Mouse (Mus musculus) forebrain, embryonic 10.5 days (tissue): ENCODE data around the gene Ddb1. TPM values are rescaled to one million over a fixed set of nuclear protein-coding genes. Genes with fewer than 3 reads are reported as not detected.
"Not testable (repeated sequence)": the region's sequence is repeated elsewhere in the genome, so short reads cannot be mapped to it uniquely, and the experiment has no call there.

Experiments
- DNase-seq: peaks from one replicate; pipeline ENCODE4 v3.0.0-alpha.2; 2017; ENCODE audit warnings: low spot score; ENCODE audit errors: extremely low spot score
- H3K27ac ChIP-seq: fragments of 300-500 bp; sonication (generic); 2 replicates; pipeline ENCODE4 v1.5.1; 2016; ENCODE audit warnings: mild to moderate bottlenecking
- H3K27me3 ChIP-seq: fragments of 300-500 bp; sonication (generic); 2 replicates; pipeline ENCODE4 v1.6.1; 2016; ENCODE audit warnings: mild to moderate bottlenecking; ENCODE audit not compliant: poor library complexity, severe bottlenecking
- H3K36me3 ChIP-seq: fragments of 300-500 bp; sonication (generic); replicated peaks from 2 replicates; pipeline ENCODE4 v1.6.1; 2016; ENCODE audit warnings: mild to moderate bottlenecking, moderate library complexity
- H3K4me1 ChIP-seq: fragments of 300-500 bp; sonication (generic); 2 replicates; pipeline ENCODE4 v1.6.1; 2016
- H3K4me3 ChIP-seq: fragments of 300-500 bp; sonication (generic); 2 replicates; pipeline ENCODE4 v1.5.1; 2016; ENCODE audit warnings: mild to moderate bottlenecking, moderate library complexity
- H3K9me3 ChIP-seq: fragments of 300-500 bp; sonication (generic); 2 replicates; pipeline ENCODE4 v1.6.1; 2016; ENCODE audit warnings: mild to moderate bottlenecking, moderate library complexity
- WGBS: fragments of 180-500 bp; shearing (Covaris S2); methylation state at CpG from one replicate; pipeline ENCODE4 v1.1.7; 2016; 5-methylcytosine and 5-hydroxymethylcytosine counted together
- polyA plus RNA-seq: library from polyadenylated mRNA; unstranded; fragments of >200 nt; fragmentation: Nextera tagmentation; extraction: Ambion mirVana; gene quantifications from 2 replicates; pipeline ENCODE4 v1.2.1, GENCODE M21; 2016

Gene Ddb1
- polyA plus RNA-seq = 465 and 471 TPM in 2 replicates

DNA sequence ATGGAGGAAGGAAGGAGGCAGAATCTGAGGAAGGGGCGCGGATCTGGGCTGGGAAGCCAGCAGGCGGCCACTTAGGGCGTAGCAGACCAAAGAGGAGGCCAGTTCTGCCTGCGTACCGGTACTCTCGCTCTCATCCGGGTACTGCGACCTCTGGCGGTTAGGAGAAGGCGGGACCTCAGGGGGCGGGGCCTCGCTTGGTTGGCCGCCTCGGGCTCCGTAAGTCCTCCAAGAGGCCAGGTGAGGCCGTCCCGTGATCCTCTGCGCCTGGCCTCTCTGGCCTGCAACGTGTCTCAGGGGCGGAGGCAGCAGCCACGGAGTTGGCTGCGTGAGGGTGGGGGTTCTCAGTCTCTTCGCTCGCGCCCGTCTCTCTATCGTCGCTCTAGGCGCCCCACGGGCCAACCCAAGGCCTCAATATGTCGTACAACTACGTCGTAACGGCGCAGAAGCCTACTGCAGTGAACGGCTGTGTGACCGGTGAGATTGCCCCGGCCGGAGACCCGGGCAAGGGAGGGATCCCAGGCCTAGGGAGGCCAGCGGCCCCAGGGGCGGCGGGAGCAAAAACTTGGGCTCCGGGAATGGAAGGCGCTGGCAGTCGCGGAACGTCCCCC is at the start of gene Ddb1, which contains the start of gene Tkfc:
Gene Ddb1, plus strand, starts transcription at position 35 of the 608 bp plus-strand sequence.
Gene Tkfc, minus strand, starts transcription at position 362 of the 608 bp plus-strand sequence.
- peak; percentile 99 for DNase-seq
- H3K4me1 ChIP-seq = peaks cover 54% of the 10 kb centered on the region
- no peaks in the 10 kb centered on the region for H3K9me3 ChIP-seq
- WGBS = under 1% methylated on average over 49 of the region's 49 CpGs
- H3K27me3 ChIP-seq = no peaks in the 10 kb centered on the region
- peak within 1 kb of the TSS; percentile 96 for H3K27ac ChIP-seq
- H3K4me3 ChIP-seq = peak within 1 kb of the TSS; percentile 98
- peaks cover 40% of the 10 kb centered on the region for H3K36me3 ChIP-seq

DNA sequence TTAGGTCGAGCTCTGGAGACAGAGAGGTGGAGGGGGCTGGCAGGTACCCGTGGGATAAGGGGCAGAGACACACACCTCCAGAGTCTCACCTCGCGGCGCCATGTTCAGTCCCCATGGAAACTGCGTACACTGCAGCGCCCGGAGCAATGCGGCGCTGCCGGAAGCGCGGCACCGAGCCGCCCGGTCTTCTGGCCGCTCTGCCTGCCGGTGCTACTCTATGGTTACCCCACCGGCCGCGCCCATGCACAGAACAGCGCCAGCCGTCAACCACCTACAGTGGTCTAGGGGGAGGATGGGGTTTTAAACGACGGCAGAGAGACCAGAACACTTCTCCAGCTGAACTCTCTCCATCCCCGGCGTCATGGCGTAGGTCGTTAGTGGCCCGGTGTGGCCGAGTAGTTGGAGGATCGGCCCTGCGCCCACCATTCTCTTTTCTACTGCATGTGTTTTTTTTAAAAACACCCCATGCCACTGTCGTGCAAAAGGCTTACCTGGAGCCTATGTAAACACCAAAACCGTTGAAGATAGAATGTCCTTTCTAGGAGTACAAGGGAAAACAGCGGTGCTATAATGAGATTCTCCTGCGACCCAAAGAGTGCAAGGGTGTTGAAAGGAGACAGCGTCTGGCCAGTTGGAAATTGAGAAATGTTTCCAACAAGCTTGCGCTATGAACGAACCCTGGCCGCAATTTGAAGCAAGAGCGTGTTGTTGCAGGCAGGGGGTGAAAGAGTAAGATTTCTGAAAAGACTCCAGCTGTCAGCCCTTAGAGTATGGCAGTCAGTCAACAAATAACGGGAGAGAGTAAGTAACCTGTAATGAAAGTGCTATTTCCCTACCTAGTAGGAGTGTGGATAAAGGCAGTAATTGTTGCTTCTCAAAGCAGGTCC is 49.3 kb upstream of the Ddb1 start, which contains the start of gene Tmem216:
Gene Tmem216, minus strand, starts transcription at position 615 of the 887 bp plus-strand sequence.
- H3K9me3 ChIP-seq = no peaks in the 10 kb centered on the region
- H3K36me3 ChIP-seq = peaks cover 28% of the 10 kb centered on the region
- WGBS = 3% methylated on average over 43 of the region's 43 CpGs
- H3K27ac ChIP-seq = peak within 1 kb of the TSS; percentile 87
- peaks cover 24% of the 10 kb centered on the region for H3K4me1 ChIP-seq
- peak; percentile 78 for DNase-seq
- peak within 1 kb of the TSS; percentile 73 for H3K4me3 ChIP-seq
- H3K27me3 ChIP-seq = no peaks in the 10 kb centered on the region

DNA sequence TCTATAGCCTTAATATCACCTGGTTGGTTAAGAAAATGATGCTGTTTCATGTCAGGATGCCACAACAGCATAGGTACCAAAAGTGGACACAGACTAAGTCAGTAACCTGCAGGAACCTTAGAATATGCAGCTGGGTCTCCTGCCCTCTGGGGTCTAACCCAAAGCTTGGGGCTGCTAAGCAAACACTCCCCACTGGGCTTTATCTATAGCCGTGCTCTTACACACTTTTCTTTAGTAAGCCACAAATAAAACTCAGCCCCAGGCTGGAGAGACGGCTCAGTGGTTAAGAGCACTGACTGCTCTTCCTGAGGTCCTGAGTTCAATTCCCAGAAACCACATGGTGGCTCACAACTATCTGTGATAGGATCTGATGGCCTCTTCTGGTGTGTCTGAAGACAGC is 48.1 kb upstream of the Ddb1 start:
- H3K27ac ChIP-seq = no peak overlapping the region
- H3K4me3 ChIP-seq = no peak overlapping the region
- peaks cover 28% of the 10 kb centered on the region for H3K4me1 ChIP-seq
- WGBS = 77% methylated on average over 2 of the region's 2 CpGs
- no peaks in the 10 kb centered on the region for H3K27me3 ChIP-seq
- H3K9me3 ChIP-seq = no peaks in the 10 kb centered on the region
- peaks cover 17% of the 10 kb centered on the region for H3K36me3 ChIP-seq
- no peak for DNase-seq

DNA sequence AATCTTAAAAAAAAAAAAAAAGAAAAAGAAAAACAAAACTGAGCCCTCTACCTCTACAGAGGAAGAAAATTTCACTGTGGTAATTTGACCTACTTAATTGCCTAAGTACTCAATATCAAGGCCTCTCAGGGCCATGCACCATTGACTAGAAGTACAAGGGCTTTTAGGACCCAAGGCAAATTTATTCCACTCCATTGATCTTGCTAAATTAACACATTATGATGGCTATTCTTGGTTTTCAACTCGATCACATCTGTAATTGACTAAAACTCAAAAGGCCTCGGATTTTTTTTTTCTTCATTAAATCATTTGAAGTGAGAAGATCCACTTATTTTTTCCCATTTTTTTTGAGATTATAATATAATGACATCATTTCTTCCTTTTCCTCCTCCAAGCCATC is 47.7 kb upstream of the Ddb1 start:
- no peak overlapping the region for H3K4me3 ChIP-seq
- H3K9me3 ChIP-seq = no peaks in the 10 kb centered on the region
- H3K4me1 ChIP-seq = peaks cover 32% of the 10 kb centered on the region
- DNase-seq = no peak
- peaks cover 13% of the 10 kb centered on the region for H3K36me3 ChIP-seq
- 80% methylated on average over 2 of the region's 2 CpGs for WGBS
- no peak overlapping the region for H3K27ac ChIP-seq
- H3K27me3 ChIP-seq = no peaks in the 10 kb centered on the region

DNA sequence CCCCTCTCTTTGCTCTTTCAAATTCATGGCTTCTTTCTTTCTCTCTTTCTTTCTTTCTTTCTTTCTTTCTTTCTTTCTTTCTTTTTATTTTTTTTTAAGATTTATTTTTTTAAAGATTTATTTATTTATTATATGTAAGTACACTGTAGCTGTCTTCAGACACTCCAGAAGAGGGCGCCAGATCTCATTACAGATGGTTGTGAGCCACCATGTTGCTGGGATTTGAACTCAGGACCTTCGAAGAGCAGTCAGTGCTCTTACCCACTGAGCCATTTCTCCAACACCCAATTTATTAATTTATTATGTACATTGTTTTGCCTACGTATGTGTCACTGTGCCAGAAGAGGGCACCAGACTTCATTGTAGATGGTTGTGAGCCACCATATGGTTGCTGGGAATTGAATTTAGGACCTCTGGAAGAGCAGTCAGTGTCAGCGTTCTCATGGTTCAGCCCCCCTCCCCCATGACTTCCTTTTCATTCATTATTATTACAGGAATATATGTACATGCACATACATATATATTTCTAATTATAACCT is 47.2 kb upstream of the Ddb1 start:
- 76% methylated on average over 4 of the region's 4 CpGs for WGBS

DNA sequence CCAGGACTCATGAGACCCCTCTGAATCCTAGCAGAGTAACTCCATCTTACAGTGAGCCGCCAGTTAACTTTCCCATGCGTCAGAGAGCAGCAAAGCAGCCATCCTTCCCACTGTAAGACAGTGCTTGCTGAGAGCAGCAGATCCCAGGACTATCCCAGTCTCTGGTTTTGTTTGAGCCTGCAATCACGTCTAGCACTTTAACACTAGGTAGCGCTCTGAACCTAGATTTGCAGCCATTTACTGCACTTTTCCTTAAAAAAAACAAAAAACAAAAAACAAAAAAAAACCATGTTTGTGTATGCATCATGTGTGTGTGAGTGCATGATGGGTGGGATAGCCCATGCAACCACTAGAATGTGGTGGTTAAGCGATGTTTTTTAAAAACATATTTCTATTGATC is 45.0 kb upstream of the Ddb1 start:
- H3K9me3 ChIP-seq = no peaks in the 10 kb centered on the region
- WGBS = 33% methylated on average over 5 of the region's 5 CpGs
- DNase-seq = no peak
- no peak overlapping the region for H3K27ac ChIP-seq
- H3K27me3 ChIP-seq = no peaks in the 10 kb centered on the region
- no peak overlapping the region for H3K4me3 ChIP-seq
- no peaks in the 10 kb centered on the region for H3K36me3 ChIP-seq
- H3K4me1 ChIP-seq = peaks cover 29% of the 10 kb centered on the region

More for the DNA sequence above, 47.2 kb upstream of the Ddb1 start:
- H3K4me1 ChIP-seq = peaks cover 34% of the 10 kb centered on the region
- H3K9me3 ChIP-seq, H3K36me3 ChIP-seq, DNase-seq, H3K27me3 ChIP-seq, H3K27ac ChIP-seq, H3K4me3 ChIP-seq: not testable (repeated sequence)

DNA sequence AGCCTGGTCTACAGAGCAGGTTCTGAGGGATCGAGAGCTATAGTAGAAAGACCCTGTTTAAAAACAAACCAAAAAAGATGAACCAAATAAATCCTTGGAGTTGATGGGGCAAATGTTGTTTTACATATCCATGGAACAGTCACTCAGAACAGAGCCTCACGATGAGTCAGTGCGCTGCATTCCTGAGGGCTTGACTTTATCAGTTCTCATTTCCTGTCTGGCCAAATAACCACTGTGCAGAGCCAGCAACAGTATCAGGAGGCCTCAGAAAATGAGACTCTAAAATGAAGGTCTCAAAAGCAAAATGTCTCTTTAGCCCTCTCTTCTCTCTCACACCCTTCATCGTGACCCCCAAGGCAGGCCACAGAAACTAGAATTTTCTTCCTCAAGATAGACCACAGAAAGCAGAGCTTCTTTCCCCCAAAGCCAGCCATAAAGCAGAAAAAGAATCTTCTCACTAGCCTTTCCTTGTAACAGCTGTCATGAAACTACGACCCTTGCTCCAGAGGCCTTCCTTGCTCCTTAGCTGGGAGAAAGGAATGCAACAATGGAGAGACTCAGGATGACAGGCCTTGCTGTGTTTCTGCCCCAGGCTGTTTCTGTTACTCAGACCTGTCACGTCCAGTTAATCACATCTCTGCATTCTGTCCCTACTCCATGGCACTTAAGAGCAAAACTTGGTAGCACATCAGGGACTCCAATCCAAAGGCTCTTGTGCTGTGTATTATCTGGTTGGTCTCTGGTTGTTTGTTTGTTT is 43.4 kb upstream of the Ddb1 start:
- no peaks in the 10 kb centered on the region for H3K9me3 ChIP-seq
- WGBS = 68% methylated on average over 6 of the region's 6 CpGs
- no peak overlapping the region for H3K4me3 ChIP-seq
- DNase-seq = no peak
- no peak overlapping the region for H3K27ac ChIP-seq
- peaks cover 14% of the 10 kb centered on the region for H3K4me1 ChIP-seq
- no peaks in the 10 kb centered on the region for H3K27me3 ChIP-seq
- H3K36me3 ChIP-seq = no peaks in the 10 kb centered on the region

DNA sequence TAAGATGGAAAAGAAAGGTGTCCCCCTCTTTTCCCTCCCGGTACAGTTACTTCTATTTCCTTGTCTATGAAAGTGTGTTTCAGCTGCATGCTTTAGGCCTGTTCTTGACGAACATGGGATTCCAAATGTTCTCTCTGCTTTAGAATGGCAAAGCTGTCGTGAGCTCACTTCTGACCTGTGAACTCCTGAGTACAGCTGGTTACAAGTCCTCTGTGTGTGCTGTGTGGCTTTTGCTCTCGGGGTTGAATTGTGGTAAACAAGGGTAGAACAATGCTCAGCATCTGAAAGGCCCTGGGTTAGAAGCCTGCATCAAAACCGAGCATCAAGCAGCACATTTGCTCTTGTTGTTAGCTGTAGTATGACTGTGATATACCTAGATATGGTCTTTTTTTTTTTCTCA is 42.8 kb upstream of the Ddb1 start:
- DNase-seq = no peak
- H3K27ac ChIP-seq = no peak overlapping the region
- peaks cover 13% of the 10 kb centered on the region for H3K4me1 ChIP-seq
- no peaks in the 10 kb centered on the region for H3K36me3 ChIP-seq
- H3K27me3 ChIP-seq = no peaks in the 10 kb centered on the region
- WGBS = 59% methylated on average over 5 of the region's 5 CpGs
- H3K4me3 ChIP-seq = no peak overlapping the region
- no peaks in the 10 kb centered on the region for H3K9me3 ChIP-seq

DNA sequence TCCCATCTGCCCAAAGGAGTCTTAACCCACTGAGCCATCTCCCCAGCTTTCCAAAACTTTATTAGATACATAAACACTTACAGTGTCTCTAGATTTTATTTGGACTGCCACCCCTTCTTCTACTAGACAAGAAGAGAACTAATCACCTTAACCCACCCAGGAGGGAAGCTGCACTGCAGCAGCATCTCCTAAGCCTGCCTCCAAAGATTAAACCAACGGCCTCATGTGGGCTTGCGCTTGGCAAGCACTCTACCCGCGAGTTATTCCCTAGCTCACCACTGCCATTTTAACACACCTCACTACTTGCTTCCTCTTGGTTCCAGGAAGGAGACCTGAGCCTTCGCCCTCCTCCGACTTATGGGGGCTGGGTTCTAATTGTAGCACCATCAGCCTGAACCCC is 40.8 kb upstream of the Ddb1 start:
- no peaks in the 10 kb centered on the region for H3K9me3 ChIP-seq
- DNase-seq = no peak
- WGBS = 85% methylated on average over 6 of the region's 6 CpGs
- no peak overlapping the region for H3K27ac ChIP-seq
- no peak overlapping the region for H3K4me3 ChIP-seq
- H3K27me3 ChIP-seq = no peaks in the 10 kb centered on the region
- H3K36me3 ChIP-seq = peaks cover 14% of the 10 kb centered on the region
- peaks cover 13% of the 10 kb centered on the region for H3K4me1 ChIP-seq

DNA sequence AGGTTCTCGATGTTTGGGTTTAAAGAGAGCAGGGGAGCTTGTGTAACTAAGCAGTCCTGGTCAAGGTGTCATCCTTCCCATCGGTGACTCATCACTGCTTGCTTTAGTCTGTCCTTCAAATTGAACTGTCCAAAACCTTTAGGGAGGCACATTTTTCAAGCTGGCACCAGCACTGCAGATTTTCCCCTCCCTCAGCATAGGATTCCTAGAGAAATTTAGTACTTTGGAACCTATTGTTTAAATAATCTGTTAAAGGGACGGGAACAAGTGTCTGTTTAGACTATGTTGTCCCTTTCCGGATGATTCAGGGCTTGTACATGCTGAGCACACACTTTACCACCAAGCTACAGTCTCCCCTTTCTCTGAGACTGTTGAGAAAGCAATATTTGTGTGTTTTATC is 39.9 kb upstream of the Ddb1 start:
- DNase-seq = no peak
- peaks cover 24% of the 10 kb centered on the region for H3K36me3 ChIP-seq
- H3K27ac ChIP-seq = no peak overlapping the region
- H3K27me3 ChIP-seq = no peaks in the 10 kb centered on the region
- no peaks in the 10 kb centered on the region for H3K9me3 ChIP-seq
- H3K4me3 ChIP-seq = no peak overlapping the region
- peaks cover 13% of the 10 kb centered on the region for H3K4me1 ChIP-seq
- WGBS = 89% methylated on average over 4 of the region's 4 CpGs

DNA sequence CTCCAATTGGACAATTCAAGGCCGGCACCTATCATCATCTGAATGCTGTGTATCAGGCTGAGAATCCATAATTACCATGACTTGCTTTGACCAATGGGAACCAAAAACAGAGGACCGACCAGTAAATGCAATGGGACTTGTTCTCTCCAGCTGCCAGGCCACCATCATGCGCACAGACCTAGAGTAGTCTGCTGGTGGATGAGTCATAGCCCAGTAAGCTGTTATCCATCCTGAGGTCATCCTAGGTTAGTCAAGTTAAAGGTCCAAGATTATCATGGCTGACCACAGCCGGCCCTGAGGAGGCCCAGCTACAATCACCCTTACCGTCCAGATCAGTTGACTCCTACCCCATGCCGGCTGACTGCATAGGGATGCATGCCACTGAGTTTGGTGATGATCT is 35.5 kb upstream of the Ddb1 start:
- no peak overlapping the region for H3K4me3 ChIP-seq
- H3K27ac ChIP-seq = no peak overlapping the region
- no peak for DNase-seq
- H3K9me3 ChIP-seq = no peaks in the 10 kb centered on the region
- H3K27me3 ChIP-seq = no peaks in the 10 kb centered on the region
- 96% methylated on average over 6 of the region's 6 CpGs for WGBS
- H3K4me1 ChIP-seq = no peaks in the 10 kb centered on the region
- H3K36me3 ChIP-seq = peaks cover 67% of the 10 kb centered on the region

DNA sequence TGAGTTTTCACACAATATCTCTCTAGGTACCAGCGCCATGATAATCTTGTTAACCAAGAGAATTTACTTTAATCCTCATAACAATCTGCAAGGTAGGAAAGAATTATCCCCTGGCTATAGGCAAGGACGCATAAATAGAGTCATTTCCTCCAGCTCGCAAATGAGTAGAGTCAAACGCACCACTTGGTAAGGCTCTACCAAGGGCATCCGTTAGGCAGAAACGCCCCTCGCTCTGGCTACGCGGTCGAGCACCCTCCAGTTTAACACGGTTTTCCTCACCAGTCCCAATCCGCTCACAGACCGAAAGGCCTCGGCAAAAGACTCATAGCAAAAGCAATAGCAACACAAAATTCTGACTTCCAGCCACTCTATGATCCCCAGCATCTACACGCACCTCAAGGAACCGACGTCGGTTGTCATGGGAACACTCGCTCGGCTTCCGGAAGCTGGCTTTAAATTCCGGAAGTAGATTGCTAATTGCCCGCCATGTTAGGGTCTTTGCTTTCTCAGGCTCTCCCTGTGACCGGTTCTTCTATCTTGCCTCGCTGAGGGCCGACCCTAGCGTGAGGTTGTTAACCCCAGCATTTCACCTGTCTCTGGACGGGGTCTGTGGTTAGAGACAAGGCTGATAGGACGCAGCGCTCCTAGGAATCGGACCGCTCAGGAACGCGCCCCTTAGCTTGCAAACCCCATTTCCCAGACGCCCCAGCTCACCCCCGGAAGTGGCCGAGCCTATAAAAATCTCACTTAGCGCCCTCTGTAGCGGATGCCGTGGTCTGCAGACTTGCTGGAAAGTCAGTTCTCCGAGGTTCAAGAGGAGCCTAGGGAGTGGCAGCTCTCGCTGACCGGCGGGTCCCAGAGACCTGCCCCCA is 28.2 kb upstream of the Ddb1 start, which contains the start of the genes Cyb561a3 and Tmem138:
Gene Cyb561a3, plus strand, starts transcription at position 483 of the 872 bp plus-strand sequence.
Gene Tmem138, minus strand, starts transcription at position 673 of the 872 bp plus-strand sequence.
- no peaks in the 10 kb centered on the region for H3K27me3 ChIP-seq
- peak within 1 kb of the TSS; percentile 95 for H3K27ac ChIP-seq
- H3K36me3 ChIP-seq = peaks cover 35% of the 10 kb centered on the region
- H3K4me3 ChIP-seq = peak within 1 kb of the TSS; percentile 72
- peaks cover 30% of the 10 kb centered on the region for H3K4me1 ChIP-seq
- peak; percentile 93 for DNase-seq
- no peaks in the 10 kb centered on the region for H3K9me3 ChIP-seq
- under 1% methylated on average over 44 of the region's 44 CpGs for WGBS
